Mouse (Mus musculus) hindbrain, embryonic 15.5 days (tissue): ENCODE measurements at regions not wholly inside any gene's neighbourhood (a gene's known extent, or its start where the extent isn't known, plus 50 kb on each side); places are given as distances from the start of the nearest gene placed in this dataset.

Experiments
- ATAC-seq: fragments of 200-750 bp; cut with Nextera tagmentation; 2 replicates; pipeline ENCODE4 v1.8.0; 2017; ENCODE audit warnings: low read depth, moderate number of reproducible peaks, moderate TSS enrichment; ENCODE audit not compliant: low FRiP score
- H3K27ac ChIP-seq: fragments of 300-500 bp; sonication (generic); replicated peaks from 2 replicates; pipeline ENCODE4 v1.5.1; 2015; ENCODE audit warnings: mild to moderate bottlenecking, inconsistent platforms
- H3K27me3 ChIP-seq: fragments of 300-500 bp; sonication (generic); 2 replicates; pipeline ENCODE4 v1.6.1; 2015; ENCODE audit warnings: control low read depth, inconsistent platforms
- H3K36me3 ChIP-seq: fragments of 300-500 bp; sonication (generic); 2 replicates; pipeline ENCODE4 v1.6.1; 2015; ENCODE audit warnings: control low read depth, inconsistent platforms
- H3K4me1 ChIP-seq: fragments of 300-500 bp; sonication (generic); replicated peaks from 2 replicates; pipeline ENCODE4 v1.6.1; 2015; ENCODE audit warnings: control low read depth, inconsistent platforms
- H3K4me2 ChIP-seq: fragments of 300-500 bp; sonication (generic); 2 replicates; pipeline ENCODE4 v1.6.1; 2015; ENCODE audit warnings: moderate library complexity, mild to moderate bottlenecking, inconsistent platforms
- H3K4me3 ChIP-seq: fragments of 300-500 bp; sonication (generic); 2 replicates; pipeline ENCODE4 v1.5.1; 2015; ENCODE audit warnings: mild to moderate bottlenecking, inconsistent platforms
- H3K9ac ChIP-seq: fragments of 300-500 bp; sonication (generic); 2 replicates; pipeline ENCODE4 v1.6.1; 2015; ENCODE audit warnings: inconsistent platforms
- H3K9me3 ChIP-seq: fragments of 300-500 bp; sonication (generic); 2 replicates; pipeline ENCODE4 v1.6.1; 2016; ENCODE audit warnings: control low read depth, inconsistent platforms
- WGBS: fragments of 180-500 bp; shearing (Covaris S2); methylation state at CpG from one replicate; pipeline ENCODE4 v1.1.7; 2015; 5-methylcytosine and 5-hydroxymethylcytosine counted together

DNA sequence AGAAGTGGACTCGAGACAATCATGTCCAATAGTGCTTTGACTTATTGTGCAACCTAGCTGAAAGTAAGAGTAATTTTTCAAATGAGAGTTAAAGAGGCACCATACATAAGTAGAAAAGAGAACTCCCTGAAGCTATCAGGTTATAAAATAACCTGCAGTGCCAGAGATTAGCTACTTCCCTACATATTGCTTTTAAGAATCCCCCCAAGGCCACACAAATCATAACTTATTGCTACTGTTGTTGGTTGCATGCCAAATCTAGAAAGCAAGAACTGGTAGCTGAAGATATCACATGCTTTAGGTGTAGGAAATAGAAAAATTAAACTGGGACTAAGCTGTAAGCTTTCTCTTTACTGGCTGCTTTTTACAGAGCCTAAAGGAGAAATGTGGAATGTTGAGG lies 554.3 kb downstream of the Serpinb8 start:
- Histone ChIP-seq H3K27ac (no peak overlapping the region), H3K4me3 (no peak overlapping the region), H3K4me1 (no peaks in the 10 kb centered on the region), H3K4me2 (no peak overlapping the region), H3K27me3 (no peaks in the 10 kb centered on the region), H3K9me3 (no peaks in the 10 kb centered on the region), H3K36me3 (no peaks in the 10 kb centered on the region), H3K9ac (no peak overlapping the region)
- 78% methylated on average over 1 of the region's 1 CpGs for WGBS
- ATAC-seq, result no peak

- peak; percentile 76; the same call in 1 of the 2 replicates for ATAC-seq
- H3K4me1 ChIP-seq, result 0 out of 2 replicates have a peak, but pooled peaks cover 10% of the 10 kb centered on the region
- no peaks in the 10 kb centered on the region for H3K9me3 ChIP-seq
- WGBS, result 48% methylated on average over 3 of the region's 3 CpGs
- H3K27me3 ChIP-seq, result no peaks in the 10 kb centered on the region
- no peak overlapping the region for H3K4me3 ChIP-seq
- H3K36me3 ChIP-seq, result no peaks in the 10 kb centered on the region
- H3K9ac ChIP-seq, result no peak overlapping the region
- H3K27ac ChIP-seq, result peak overlapping the region; percentile 54; the same call in 1 of the 2 replicates
- H3K4me2 ChIP-seq, result no peak overlapping the region
These were observed 591.8 kb downstream of the Serpinb8 start for GRCm38 (mm10) chr1:108181350-108182167.

- WGBS, result 35% methylated on average over 4 of the region's 4 CpGs
- no peaks in the 10 kb centered on the region for H3K27me3 ChIP-seq
- H3K9me3 ChIP-seq, result no peaks in the 10 kb centered on the region
- peak overlapping the region; percentile 54; the same call in 1 of the 2 replicates for H3K27ac ChIP-seq
- H3K4me3 ChIP-seq, result no peak overlapping the region
- no peaks in the 10 kb centered on the region for H3K36me3 ChIP-seq
- H3K9ac ChIP-seq, result no peak overlapping the region
- peak; percentile 48; the same call in 1 of the 2 replicates for ATAC-seq
- no peak overlapping the region for H3K4me2 ChIP-seq
- H3K4me1 ChIP-seq, result 0 out of 2 replicates have a peak, but pooled peaks cover 10% of the 10 kb centered on the region
These were observed 592.3 kb downstream of the Serpinb8 start for GRCm38 (mm10) chr1:108182168-108182539.

DNA sequence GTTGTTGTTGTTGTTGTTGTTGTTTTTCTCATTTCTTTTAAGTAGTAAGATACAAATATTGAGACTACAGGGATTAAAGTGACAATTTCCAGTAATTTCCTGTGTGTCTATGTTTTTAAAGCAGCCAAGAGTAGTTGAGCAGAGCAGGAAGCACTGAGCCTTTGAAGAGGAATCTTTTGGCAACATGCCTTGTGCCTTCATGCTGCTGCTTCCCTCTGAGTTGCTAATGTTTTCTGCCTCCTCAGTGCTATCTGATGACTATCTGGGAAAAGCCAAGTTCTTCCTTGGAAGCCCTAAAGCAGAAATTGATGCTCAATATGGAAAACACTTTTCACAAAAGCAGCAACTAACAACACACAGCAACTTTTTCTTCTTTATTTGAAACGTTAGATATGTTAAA lies 634.2 kb downstream of the Serpinb8 start:
- Histone ChIP-seq H3K4me1 (no peaks in the 10 kb centered on the region), H3K27ac (no peak overlapping the region), H3K27me3 (no peaks in the 10 kb centered on the region), H3K4me3 (no peak overlapping the region), H3K9ac (no peak overlapping the region), H3K36me3 (no peaks in the 10 kb centered on the region), H3K9me3 (no peaks in the 10 kb centered on the region), H3K4me2 (no peak overlapping the region)
- ATAC-seq, result no peak
- 76% methylated on average over 1 of the region's 1 CpGs for WGBS

GRCm38 (mm10) chr1:108240152-108240551 lies 650.3 kb downstream of the Serpinb8 start:
- no peaks in the 10 kb centered on the region for H3K4me1 ChIP-seq
- H3K27ac ChIP-seq, result no peak overlapping the region
- no peak overlapping the region for H3K4me3 ChIP-seq
- no peaks in the 10 kb centered on the region for H3K9me3 ChIP-seq
- no peaks in the 10 kb centered on the region for H3K27me3 ChIP-seq
- H3K36me3 ChIP-seq, result no peaks in the 10 kb centered on the region
- H3K4me2 ChIP-seq, result no peak overlapping the region
- no peak for ATAC-seq
- H3K9ac ChIP-seq, result no peak overlapping the region

DNA sequence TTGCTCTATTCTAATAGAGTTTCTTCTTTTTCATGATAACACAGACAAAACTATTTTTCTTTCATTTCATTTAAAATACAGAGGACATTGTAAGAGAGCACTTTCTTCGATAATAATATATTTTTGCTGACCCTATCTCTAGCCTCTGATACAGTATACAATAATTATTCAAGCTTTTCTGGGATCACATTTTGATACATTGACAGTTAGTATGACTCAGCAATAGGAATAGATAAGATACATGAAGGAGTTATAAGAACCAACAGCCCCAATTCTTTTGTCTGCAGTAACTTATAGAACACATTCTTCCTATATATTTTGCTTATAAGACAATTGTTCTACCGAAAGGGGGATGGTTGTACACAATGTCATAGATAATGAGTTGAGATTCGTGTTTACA lies 665.3 kb downstream of the Serpinb8 start:
- no peaks in the 10 kb centered on the region for H3K27me3 ChIP-seq
- 86% methylated on average over 3 of the region's 3 CpGs for WGBS
- no peak overlapping the region for H3K27ac ChIP-seq
- no peaks in the 10 kb centered on the region for H3K36me3 ChIP-seq
- no peak overlapping the region for H3K4me2 ChIP-seq
- no peak for ATAC-seq
- H3K4me1 ChIP-seq, result no peaks in the 10 kb centered on the region
- H3K9me3 ChIP-seq, result no peaks in the 10 kb centered on the region
- no peak overlapping the region for H3K9ac ChIP-seq
- no peak overlapping the region for H3K4me3 ChIP-seq

DNA sequence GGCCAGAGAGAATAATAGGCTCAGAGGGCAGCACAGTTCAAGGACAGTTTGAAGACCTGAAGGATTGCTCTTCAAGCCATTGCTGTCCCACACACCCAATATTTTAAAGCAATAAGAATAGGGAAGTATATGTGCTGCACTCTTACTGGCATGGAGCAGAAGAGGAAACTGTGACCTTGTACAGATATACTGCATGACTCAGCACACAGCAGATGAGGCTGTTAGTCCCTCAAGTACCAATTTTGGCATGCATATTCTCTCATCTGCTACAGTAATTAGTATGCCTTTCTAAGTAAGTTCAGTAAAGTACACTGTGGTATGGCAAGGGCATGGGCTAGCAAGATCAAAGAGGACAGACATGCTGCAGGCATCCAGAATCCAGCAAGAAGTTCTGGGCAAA lies 669.5 kb downstream of the Serpinb8 start:
- no peaks in the 10 kb centered on the region for H3K27me3 ChIP-seq
- no peak overlapping the region for H3K9ac ChIP-seq
- H3K27ac ChIP-seq, result no peak overlapping the region
- no peaks in the 10 kb centered on the region for H3K9me3 ChIP-seq
- no peak for ATAC-seq
- no peaks in the 10 kb centered on the region for H3K36me3 ChIP-seq
- H3K4me1 ChIP-seq, result no peaks in the 10 kb centered on the region
- no peak overlapping the region for H3K4me2 ChIP-seq
- no peak overlapping the region for H3K4me3 ChIP-seq

DNA sequence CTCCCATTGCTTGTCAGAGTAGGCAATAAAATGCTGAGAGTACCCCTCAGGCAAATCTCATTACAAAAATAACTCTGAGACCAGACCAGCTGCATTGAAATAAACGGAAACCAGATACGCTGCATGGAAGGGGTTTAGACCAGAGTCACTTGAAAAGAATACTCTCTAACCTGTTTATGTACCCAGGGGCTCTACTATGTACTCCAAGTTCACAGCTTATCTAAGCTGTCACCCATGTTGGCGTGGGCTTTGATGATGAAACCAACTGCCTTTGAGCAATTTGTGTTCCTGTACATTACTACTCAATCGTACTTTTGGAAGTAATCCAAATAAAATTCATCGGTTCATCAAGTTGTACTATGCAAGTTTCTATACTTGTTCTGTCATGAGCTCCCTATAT lies 692.3 kb downstream of the Serpinb8 start:
- Histone ChIP-seq H3K4me2 (no peak overlapping the region), H3K36me3 (no peaks in the 10 kb centered on the region), H3K4me1 (no peaks in the 10 kb centered on the region), H3K9me3 (no peaks in the 10 kb centered on the region), H3K27ac (no peak overlapping the region), H3K9ac (no peak overlapping the region), H3K4me3 (no peak overlapping the region), H3K27me3 (no peaks in the 10 kb centered on the region)
- no peak for ATAC-seq
- WGBS, result 83% methylated on average over 5 of the region's 5 CpGs

- H3K4me2 ChIP-seq, result no peak overlapping the region
- no peak overlapping the region for H3K27ac ChIP-seq
- no peak for ATAC-seq
- no peak overlapping the region for H3K9ac ChIP-seq
- 55% methylated on average over 1 of the region's 1 CpGs for WGBS
- no peaks in the 10 kb centered on the region for H3K27me3 ChIP-seq
- no peaks in the 10 kb centered on the region for H3K9me3 ChIP-seq
- H3K36me3 ChIP-seq, result no peaks in the 10 kb centered on the region
- H3K4me1 ChIP-seq, result no peaks in the 10 kb centered on the region
- H3K4me3 ChIP-seq, result no peak overlapping the region
These were observed 696.8 kb downstream of the Serpinb8 start for GRCm38 (mm10) chr1:108286571-108286970.
